In the genomic region with DNA sequence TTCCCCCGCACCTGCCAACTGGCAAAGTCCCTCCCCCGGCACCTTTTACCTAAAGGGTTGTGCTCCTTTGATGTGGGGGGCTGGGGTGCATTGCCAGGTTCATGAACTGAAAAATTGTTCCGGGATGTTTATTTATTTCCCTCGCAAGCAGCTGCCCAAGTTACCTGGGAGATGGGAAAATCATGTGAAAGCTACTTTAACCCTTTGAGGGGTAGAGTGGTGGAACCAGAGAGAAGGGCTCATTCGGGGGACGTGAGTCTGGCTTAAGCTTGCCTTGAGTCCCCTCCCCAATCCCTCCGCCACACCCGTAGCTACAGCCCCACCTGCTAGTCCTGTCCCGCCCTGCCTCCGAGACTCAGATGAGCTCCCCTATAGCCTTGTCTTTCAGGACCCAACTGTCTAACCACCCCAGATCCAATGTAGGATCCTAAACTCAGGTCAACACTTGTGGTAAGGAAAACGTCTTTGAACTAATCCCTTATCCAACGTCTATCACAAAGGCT, we compare ENCODE assay signal across 9 mouse cellular contexts. TPM values are rescaled to one million over a fixed set of nuclear protein-coding genes. Genes with fewer than 3 reads are reported as not detected.
DNase-seq lines count a peak whose midpoint lies in the region; ATAC-seq and TF ChIP-seq lines count a peak whose summit lies in the region.
"Had no signal": no experiment of that assay in that cellular context is flagged by ENCODE, and none has a peak within 500 bp of the region (broad histone marks: within the 10 kb centered on the region; RNA-seq: fewer than 3 reads in every experiment).

No protein-coding gene starts in this region.

- 7% methylated on average over 12 of the region's 12 CpGs for WGBS in heart, embryonic 15.5 days
- 4% methylated on average over 12 of the region's 12 CpGs for WGBS in intestine, embryonic 15.5 days

- peak overlapping the region; percentile 65 for H3K4me3 ChIP-seq in heart, embryonic 15.5 days
- H3K4me3 ChIP-seq in intestine, embryonic 15.5 days (replicated peaks), result peak overlapping the region; percentile 79
- peak overlapping the region; percentile 84 for H3K4me3 ChIP-seq in myocyte

- H3K79me2 ChIP-seq in myocyte (ENCODE audit: control insufficient read depth, insufficient read depth), result peaks cover 36% of the 10 kb centered on the region

- no peaks in the 10 kb centered on the region for H3K9me3 ChIP-seq in heart, embryonic 15.5 days (replicated peaks)
- no peaks in the 10 kb centered on the region for H3K9me3 ChIP-seq in intestine, embryonic 15.5 days

- H3K4me2 ChIP-seq in heart, embryonic 15.5 days, result peak overlapping the region; percentile 78
- peak overlapping the region; percentile 90 for H3K4me2 ChIP-seq in intestine, embryonic 15.5 days (replicated peaks)
- H3K4me2 ChIP-seq in myocyte (ENCODE audit: low read depth), result peak overlapping the region; percentile 83

- H3K27ac ChIP-seq in heart, embryonic 15.5 days, result peak overlapping the region; percentile 97
- H3K27ac ChIP-seq in intestine, embryonic 15.5 days, result peak overlapping the region; percentile 95

- intact Hi-C loops in heart, postnatal 25 days (cut with DNase I), result no loop called here

- H3K36me3 ChIP-seq in heart, embryonic 15.5 days, result no peaks in the 10 kb centered on the region
- H3K36me3 ChIP-seq in intestine, embryonic 15.5 days, result no peaks in the 10 kb centered on the region
- H3K36me3 ChIP-seq in myocyte (ENCODE audit: control insufficient read depth, insufficient read depth), result no peaks in the 10 kb centered on the region

- H3K27me3 ChIP-seq in heart, embryonic 15.5 days, result no peaks in the 10 kb centered on the region
- H3K27me3 ChIP-seq in intestine, embryonic 15.5 days (replicated peaks), result no peaks in the 10 kb centered on the region
- H3K27me3 ChIP-seq in myocyte (ENCODE audit: control insufficient read depth, insufficient read depth, insufficient read length), result no peaks in the 10 kb centered on the region
- H3K27me3 ChIP-seq: Patski had no signal

- H3K4me1 ChIP-seq in heart, embryonic 15.5 days (replicated peaks), result peaks cover 36% of the 10 kb centered on the region
- peaks cover 35% of the 10 kb centered on the region for H3K4me1 ChIP-seq in intestine, embryonic 15.5 days (replicated peaks)

- peak overlapping the region; percentile 93 for H3K9ac ChIP-seq in heart, embryonic 15.5 days
- H3K9ac ChIP-seq in intestine, embryonic 15.5 days, result peak overlapping the region; percentile 91

- H3ac ChIP-seq in myocyte (ENCODE audit: control insufficient read depth, insufficient read length), result peak overlapping the region; percentile 4

- no peak for TF ChIP-seq POLR2A in myocyte (IDR thresholded peaks at IDR 0.05; ENCODE audit: insufficient read length, low read depth)

- no peak for DNase-seq in heart, postnatal 25 days (ENCODE audit: low spot score)
- peak; percentile 54 for DNase-seq in embryo, embryonic 11 days
- no peak for DNase-seq in c-Kit-positive CD71-positive TER-119-positive erythroid progenitor cells, embryonic 14.5 days (ENCODE audit: low spot score)
- DNase-seq in natural killer cell, adult 2 months (ENCODE audit: low spot score in 2 of 2), result no peak
- no peak for DNase-seq in urinary bladder, adult 2 months (ENCODE audit: low spot score)

- ATAC-seq in heart, embryonic 15.5 days (replicated peaks; ENCODE audit: insufficient number of reproducible peaks, insufficient read depth, low FRiP score, low read depth), result no peak
- peak; percentile 25 for ATAC-seq in intestine, embryonic 15.5 days

TF ChIP-seq in myocyte, 11 proteins besides CTCF, POLR2A, EP300 and RAD21:
- no peak for TF ChIP-seq TCF12 (IDR thresholded peaks at IDR 0.05; ENCODE audit: insufficient read depth, poor library complexity, severe bottlenecking)
- TF ChIP-seq POLR2AphosphoS2 (IDR thresholded peaks at IDR 0.05; ENCODE audit: insufficient read length, low read depth), result no peak
- no peak for TF ChIP-seq MYOD1 (IDR thresholded peaks at IDR 0.05; ENCODE audit: control insufficient read depth in 1 of 3, insufficient read length in 2 of 3, low read depth in 2 of 3)
- TF ChIP-seq TCF3 (IDR thresholded peaks at IDR 0.05; ENCODE audit: insufficient read length, low read depth), result no peak

RNA-seq across cellular contexts. Expression of gene Adcy6, which starts 0.3 kb away (rescaled TPM):
- 36.5 and 43.0 TPM in 2 replicates for polyA plus RNA-seq in heart, embryonic 15.5 days (2015; fragmentation: Nextera tagmentation; extraction: Ambion mirVana)
- 100 to 1,000 TPM; 188 to 238 TPM for total RNA-seq in heart, postnatal 25 days (2021)
- polyA plus RNA-seq in intestine, embryonic 15.5 days (2015; fragmentation: Nextera tagmentation; extraction: Ambion mirVana), result 21.4 and 23.0 TPM in 2 replicates
- 32.4 TPM for polyA plus RNA-seq in myocyte (2012; fragmentation: generic; extraction: Trizol)
- 43.2 and 53.3 TPM in 2 replicates for polyA plus RNA-seq in urinary bladder, adult 2 months (2012; rRNA removed)

RNA-seq across cellular contexts. Expression of gene Cacnb3, which starts 20.5 kb away (rescaled TPM):
- 8.7 and 12.8 TPM in 2 replicates for polyA plus RNA-seq in heart, embryonic 15.5 days (2015; fragmentation: Nextera tagmentation; extraction: Ambion mirVana)
- 1 to 10 TPM; 4.1 TPM for total RNA-seq in heart, postnatal 25 days (2021)
- 24.9 and 26.7 TPM in 2 replicates for polyA plus RNA-seq in intestine, embryonic 15.5 days (2015; fragmentation: Nextera tagmentation; extraction: Ambion mirVana)
- 80.8 TPM for polyA plus RNA-seq in myocyte (2012; fragmentation: generic; extraction: Trizol)
- polyA plus RNA-seq in urinary bladder, adult 2 months (2012; rRNA removed), result 75.2 and 79.8 TPM in 2 replicates

RNA-seq across cellular contexts. Expression of gene 4930415O20Rik, which starts 39.4 kb away (rescaled TPM):
- 0.40 and 0.74 TPM in 2 replicates for polyA plus RNA-seq in heart, embryonic 15.5 days (2015; fragmentation: Nextera tagmentation; extraction: Ambion mirVana)
- 1 to 10 TPM in 1 of 2 experiments, under 1 TPM in 1; 0.68 to 1.0 TPM for total RNA-seq in heart, postnatal 25 days (2021)
- polyA plus RNA-seq in intestine, embryonic 15.5 days (2015; fragmentation: Nextera tagmentation; extraction: Ambion mirVana), result 0.77 TPM in 1 of 2 replicates, not detected in the other
- 0.10 TPM for polyA plus RNA-seq in myocyte (2012; fragmentation: generic; extraction: Trizol)
- polyA plus RNA-seq in urinary bladder, adult 2 months (2012; rRNA removed), result not detected in 2 replicates

RNA-seq across cellular contexts. Expression of gene Ccnt1, which starts 39.5 kb away (rescaled TPM):
- polyA plus RNA-seq in heart, embryonic 15.5 days (2015; fragmentation: Nextera tagmentation; extraction: Ambion mirVana), result 33.2 and 38.0 TPM in 2 replicates
- 10 to 100 TPM; 31.0 to 31.9 TPM for total RNA-seq in heart, postnatal 25 days (2021)
- 42.4 and 44.9 TPM in 2 replicates for polyA plus RNA-seq in intestine, embryonic 15.5 days (2015; fragmentation: Nextera tagmentation; extraction: Ambion mirVana)
- 12.6 TPM for polyA plus RNA-seq in myocyte (2012; fragmentation: generic; extraction: Trizol)
- polyA plus RNA-seq in urinary bladder, adult 2 months (2012; rRNA removed), result 14.3 and 16.4 TPM in 2 replicates

RNA-seq across cellular contexts. Expression of gene Ddx23, which starts 52.5 kb away (rescaled TPM):
- 16.1 and 17.8 TPM in 2 replicates for polyA plus RNA-seq in heart, embryonic 15.5 days (2015; fragmentation: Nextera tagmentation; extraction: Ambion mirVana)
- total RNA-seq in heart, postnatal 25 days (2021), result 10 to 100 TPM; 43.5 to 52.8 TPM
- 23.3 and 23.7 TPM in 2 replicates for polyA plus RNA-seq in intestine, embryonic 15.5 days (2015; fragmentation: Nextera tagmentation; extraction: Ambion mirVana)
- 102 TPM for polyA plus RNA-seq in myocyte (2012; fragmentation: generic; extraction: Trizol)
- polyA plus RNA-seq in urinary bladder, adult 2 months (2012; rRNA removed), result 34.0 and 45.1 TPM in 2 replicates
